Mouse (Mus musculus) MEL (cell line): Measurements from ENCODE around the gene Rtel1.

Experiments used
- BHLHE40 ChIP-seq: IDR thresholded peaks from 2 replicates; pipeline ENCODE4 v1.6.1; 2012; ENCODE audit warnings: low read depth, mild to moderate bottlenecking, inconsistent platforms, low read length, improper control_type of control experiment, borderline replicate concordance
- CHD2 ChIP-seq: IDR thresholded peaks from 2 replicates; pipeline ENCODE4 v1.6.1; 2011; ENCODE audit warnings: low read length, improper control_type of control experiment
- CTCF ChIP-seq, 3 experiments: IDR thresholded peaks in 2 of 3; conservative IDR thresholded peaks in 1 of 3; 2 replicates each; pipeline ENCODE4 v1.5.1; 2011 to 2012; ENCODE audit warnings: low read length in 3 of 3, low read depth in 2 of 3, mild to moderate bottlenecking in 2 of 3, improper control_type of control experiment in 1 of 3, inconsistent platforms in 1 of 3, mixed read lengths in 1 of 3, moderate library complexity in 1 of 3; ENCODE audit not compliant: control insufficient read depth in 1 of 3, insufficient read depth in 1 of 3, poor library complexity in 1 of 3, severe bottlenecking in 1 of 3
- EP300 ChIP-seq, 2 experiments: IDR thresholded peaks; 2 replicates each; pipeline ENCODE4 v1.6.1; 2011; ENCODE audit warnings: improper control_type of control experiment in 2 of 2, low read length in 2 of 2, low read depth in 1 of 2, mild to moderate bottlenecking in 1 of 2
- GATA1 ChIP-seq: IDR thresholded peaks from 2 replicates; pipeline ENCODE4 v1.6.1; 2011; ENCODE audit warnings: low read depth, low read length, improper control_type of control experiment
- JUND ChIP-seq: IDR thresholded peaks from 2 replicates; pipeline ENCODE4 v1.6.1; 2011; ENCODE audit warnings: low read depth, mild to moderate bottlenecking, improper control_type of control experiment, low read length
- MXI1 ChIP-seq: IDR thresholded peaks from 2 replicates; pipeline ENCODE4 v1.6.1; 2011; ENCODE audit warnings: mild to moderate bottlenecking, low read depth, low read length, improper control_type of control experiment
- POLR2A ChIP-seq, 2 experiments: IDR thresholded peaks; 2 replicates each; pipeline ENCODE4 v1.6.1; 2011 to 2012; ENCODE audit warnings: low read length in 2 of 2, mild to moderate bottlenecking in 2 of 2, control low read depth in 1 of 2, improper control_type of control experiment in 1 of 2, low read depth in 1 of 2, moderate library complexity in 1 of 2; ENCODE audit not compliant: control insufficient read depth in 1 of 2, insufficient read depth in 1 of 2, poor library complexity in 1 of 2
- SIN3A ChIP-seq: IDR thresholded peaks from 2 replicates; pipeline ENCODE4 v1.6.1; 2012; ENCODE audit warnings: low read length, improper control_type of control experiment, inconsistent platforms
- USF1 ChIP-seq: IDR thresholded peaks from 2 replicates; pipeline ENCODE4 v1.6.1; 2014; ENCODE audit warnings: low read depth, mild to moderate bottlenecking, inconsistent platforms, low read length, improper control_type of control experiment, moderate library complexity
- USF2 ChIP-seq, 2 experiments: IDR thresholded peaks; 2 replicates each; pipeline ENCODE4 v1.6.1; 2011 to 2012; ENCODE audit warnings: improper control_type of control experiment in 2 of 2, low read length in 2 of 2, borderline replicate concordance in 1 of 2, inconsistent platforms in 1 of 2, low read depth in 1 of 2, mild to moderate bottlenecking in 1 of 2; ENCODE audit not compliant: insufficient read depth in 1 of 2

- TF ChIP-seq CTCF (IDR thresholded peaks at IDR 0.05 in 2 of 3, conservative IDR thresholded peaks at IDR 0.05 in 1 of 3; ENCODE audit: control insufficient read depth in 1 of 3, insufficient read depth in 1 of 3, low read depth in 2 of 3, low read length in 3 of 3, poor library complexity in 1 of 3, severe bottlenecking in 1 of 3) = no peak
- no peak for TF ChIP-seq GATA1
- TF ChIP-seq EP300 (IDR thresholded peaks at IDR 0.05; ENCODE audit: low read depth in 1 of 2, low read length in 2 of 2) = no peak
- no peak for TF ChIP-seq MXI1
- no peak for TF ChIP-seq CHD2
- no peak for TF ChIP-seq USF2 (IDR thresholded peaks at IDR 0.05; ENCODE audit: borderline replicate concordance in 1 of 2, insufficient read depth in 1 of 2, low read depth in 1 of 2, low read length in 2 of 2)
- no peak for TF ChIP-seq POLR2A (IDR thresholded peaks at IDR 0.05; ENCODE audit: control insufficient read depth in 1 of 2, insufficient read depth in 1 of 2, low read depth in 1 of 2, low read length in 2 of 2, poor library complexity in 1 of 2)
- no peak for TF ChIP-seq BHLHE40
- TF ChIP-seq USF1 = no peak
- TF ChIP-seq SIN3A = no peak
- TF ChIP-seq JUND = no peak
Measured at GRCm38 (mm10) chr2:181290937-181291336, 28.6 kb upstream of the Rtel1 start.
